Mouse (Mus musculus): ENCODE measurements around the gene BC051665. TPM values are rescaled to one million over a fixed set of nuclear protein-coding genes. Genes with fewer than 3 reads are reported as not detected.

Gene BC051665
- not detected for total RNA-seq (2021)

GRCm38 (mm10) chr13:60786264-60786663, at the start of gene BC051665:
Gene BC051665, minus strand, starts transcription at chr13:60786364.
- intact Hi-C loops (cut with DNase I): no loop called here
- DNase-seq (ENCODE audit: low spot score in 2 of 2): no peak

GRCm38 (mm10) chr13:60826052-60826451, 39.9 kb upstream of the BC051665 start:
- DNase-seq (ENCODE audit: low spot score in 2 of 2): no peak
- intact Hi-C loops (cut with DNase I): no loop called here

- DNase-seq (ENCODE audit: low spot score in 2 of 2): no peak
- intact Hi-C loops (cut with DNase I): loop anchor here (2.0 kb wide), 1 partner anchor 62 kb away; no protein-coding TSS in a partner anchor
These were observed 34.5 kb upstream of the BC051665 start for GRCm38 (mm10) chr13:60820486-60821175.

- DNase-seq (ENCODE audit: low spot score in 2 of 2): peak; percentile 5 to 9
- intact Hi-C loops (cut with DNase I): loop anchor here (10.0 kb wide), 1 partner anchor 345 kb away; no protein-coding TSS in a partner anchor
These were observed 33.3 kb upstream of the BC051665 start for GRCm38 (mm10) chr13:60819469-60819868.

- intact Hi-C loops (cut with DNase I): loop anchor here (10.0 kb wide), 1 partner anchor 339 kb away; no protein-coding TSS in a partner anchor
- no peak for DNase-seq (ENCODE audit: low spot score in 2 of 2)
These were observed 27.6 kb upstream of the BC051665 start for GRCm38 (mm10) chr13:60813722-60814121.

GRCm38 (mm10) chr13:60812768-60813167, 26.6 kb upstream of the BC051665 start:
- no peak for DNase-seq (ENCODE audit: low spot score in 2 of 2)
- intact Hi-C loops (cut with DNase I): loop anchor here (10.0 kb wide), 1 partner anchor 338 kb away; no protein-coding TSS in a partner anchor

GRCm38 (mm10) chr13:60809690-60810089, 23.5 kb upstream of the BC051665 start:
- intact Hi-C loops (cut with DNase I): loop anchor here (10.0 kb wide), 1 partner anchor 335 kb away; no protein-coding TSS in a partner anchor
- DNase-seq (ENCODE audit: low spot score in 2 of 2): no peak

GRCm38 (mm10) chr13:60802749-60803148, 16.6 kb upstream of the BC051665 start, which contains the start of gene Ctsll3:
Gene Ctsll3, minus strand, starts transcription at chr13:60802849.
- DNase-seq (ENCODE audit: low spot score in 2 of 2): no peak
- intact Hi-C loops (cut with DNase I): no loop called here

GRCm38 (mm10) chr13:60789466-60789865, 3.3 kb upstream of the BC051665 start:
- DNase-seq (ENCODE audit: low spot score in 2 of 2): no peak
- intact Hi-C loops (cut with DNase I): no loop called here

- intact Hi-C loops (cut with DNase I): no loop called here
- DNase-seq (ENCODE audit: low spot score in 2 of 2): no peak
These were observed 2.9 kb downstream of the BC051665 start for GRCm38 (mm10) chr13:60783301-60783700.

GRCm38 (mm10) chr13:60780534-60780933, 5.6 kb downstream of the BC051665 start:
- no peak for DNase-seq (ENCODE audit: low spot score in 2 of 2)
- intact Hi-C loops (cut with DNase I): no loop called here

- DNase-seq (ENCODE audit: low spot score in 2 of 2): no peak
- intact Hi-C loops (cut with DNase I): no loop called here
These were observed 25.0 kb downstream of the BC051665 start for GRCm38 (mm10) chr13:60761161-60761560.

- no peak for DNase-seq (ENCODE audit: low spot score in 2 of 2)
- intact Hi-C loops (cut with DNase I): no loop called here
These were observed 25.8 kb downstream of the BC051665 start for GRCm38 (mm10) chr13:60760392-60760791.

GRCm38 (mm10) chr13:60759136-60759535, 27.0 kb downstream of the BC051665 start:
- intact Hi-C loops (cut with DNase I): loop anchor here (2.0 kb wide), 2 partner anchors 62 to 482 kb away; no protein-coding TSS in a partner anchor
- peak in 1 of 2 experiments; percentile 50 for DNase-seq (ENCODE audit: low spot score in 2 of 2)

GRCm38 (mm10) chr13:60757292-60757691, 28.9 kb downstream of the BC051665 start:
- intact Hi-C loops (cut with DNase I): no loop called here
- no peak for DNase-seq (ENCODE audit: low spot score in 2 of 2)

- DNase-seq (ENCODE audit: low spot score in 2 of 2): no peak
- intact Hi-C loops (cut with DNase I): no loop called here
These were observed 30.9 kb downstream of the BC051665 start for GRCm38 (mm10) chr13:60755251-60755650.

- no peak for DNase-seq (ENCODE audit: low spot score in 2 of 2)
- intact Hi-C loops (cut with DNase I): no loop called here
These were observed 32.9 kb downstream of the BC051665 start for GRCm38 (mm10) chr13:60753216-60753615.

- intact Hi-C loops (cut with DNase I): no loop called here
- no peak for DNase-seq (ENCODE audit: low spot score in 2 of 2)
These were observed 35.2 kb downstream of the BC051665 start for GRCm38 (mm10) chr13:60750930-60751329.

- DNase-seq (ENCODE audit: low spot score in 2 of 2): no peak
- intact Hi-C loops (cut with DNase I): loop anchor here (10.0 kb wide), 1 partner anchor 894 kb away; no protein-coding TSS in a partner anchor
These were observed 37.6 kb downstream of the BC051665 start for GRCm38 (mm10) chr13:60748556-60748955.

GRCm38 (mm10) chr13:60747201-60747600, 39.0 kb downstream of the BC051665 start:
- intact Hi-C loops (cut with DNase I): loop anchor here (10.0 kb wide), 1 partner anchor 892 kb away; no protein-coding TSS in a partner anchor
- DNase-seq (ENCODE audit: low spot score in 2 of 2): no peak

GRCm38 (mm10) chr13:60746271-60746670, 39.9 kb downstream of the BC051665 start:
- intact Hi-C loops (cut with DNase I): loop anchor here (10.0 kb wide), 1 partner anchor 891 kb away; no protein-coding TSS in a partner anchor
- no peak for DNase-seq (ENCODE audit: low spot score in 2 of 2)

Data from left cerebral cortex, postnatal 36 days (tissue).